Mouse (Mus musculus) yolk sac, embryonic 10.5 days (tissue): ENCODE results near the gene Gm10428.

Source experiments
- DNase-seq: peaks from one replicate; pipeline ENCODE4 v3.0.0-alpha.2; 2017; ENCODE audit warnings: low spot score

Gm10428 gene

DNA sequence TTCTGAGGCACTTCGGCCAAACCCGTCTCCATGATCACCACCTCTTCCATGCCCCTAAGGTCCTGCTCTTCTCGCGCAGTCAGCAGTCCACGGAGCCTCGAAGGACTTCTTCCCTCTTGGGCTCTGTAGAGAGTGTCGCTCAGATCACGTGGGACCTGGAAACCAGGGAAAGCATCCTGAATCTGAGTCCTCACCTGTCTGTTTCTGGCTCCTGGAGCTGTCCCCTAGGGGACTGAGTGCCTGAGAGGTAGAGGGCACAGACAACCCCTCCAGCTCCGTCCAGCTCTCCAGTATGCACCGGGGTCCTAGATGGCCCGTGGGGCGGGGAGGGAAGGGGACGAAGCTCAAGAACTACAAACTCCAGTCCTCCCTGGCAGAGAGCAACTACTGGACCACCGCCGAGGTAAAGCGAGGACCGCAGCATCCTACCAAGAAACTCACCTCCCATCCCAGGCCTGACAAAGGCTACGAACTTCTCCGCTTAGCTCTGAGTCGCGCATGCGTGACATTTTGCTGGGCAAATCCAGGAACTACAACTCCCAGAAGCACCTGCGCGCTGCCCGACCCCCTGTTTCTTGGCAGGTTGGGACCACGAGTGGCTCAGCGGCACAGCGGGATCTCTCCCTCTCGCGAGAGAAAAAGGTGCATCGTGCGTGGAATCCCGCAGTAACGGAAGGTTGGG is 36.2 kb downstream of the Gm10428 start, which contains the start of gene Zfp286:
Zfp286 (minus strand) TSS at position 528 of the 682 bp plus-strand sequence.
- DNase-seq = peak; percentile 89

DNA sequence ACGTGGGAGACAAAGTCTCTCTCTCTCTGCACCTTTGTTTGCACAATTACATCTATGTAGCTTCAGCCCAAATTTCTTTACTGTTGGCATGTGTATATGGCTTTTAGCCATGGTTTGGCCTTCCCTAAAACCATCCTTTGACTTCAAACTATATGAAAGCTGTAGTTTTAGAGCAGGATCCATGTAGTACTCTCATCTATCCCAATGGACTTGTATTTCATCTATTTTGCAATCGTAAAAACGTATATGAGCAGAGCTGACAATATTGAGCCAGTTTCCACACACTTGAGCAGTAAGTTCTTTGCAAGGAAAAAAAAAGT is 36.7 kb downstream of the Gm10428 start:
- DNase-seq = no peak
